Mouse (Mus musculus): ENCODE data around the gene Gpr179. TPM values are rescaled to one million over a fixed set of nuclear protein-coding genes. Genes with fewer than 3 reads are reported as not detected.
"Not testable (repeated sequence)": the region's sequence is repeated elsewhere in the genome, so short reads cannot be mapped to it uniquely, and the experiment has no call there.

Gene Gpr179
- polyA plus RNA-seq, 1 experiment from 2014 or later: 0.04 TPM

DNA sequence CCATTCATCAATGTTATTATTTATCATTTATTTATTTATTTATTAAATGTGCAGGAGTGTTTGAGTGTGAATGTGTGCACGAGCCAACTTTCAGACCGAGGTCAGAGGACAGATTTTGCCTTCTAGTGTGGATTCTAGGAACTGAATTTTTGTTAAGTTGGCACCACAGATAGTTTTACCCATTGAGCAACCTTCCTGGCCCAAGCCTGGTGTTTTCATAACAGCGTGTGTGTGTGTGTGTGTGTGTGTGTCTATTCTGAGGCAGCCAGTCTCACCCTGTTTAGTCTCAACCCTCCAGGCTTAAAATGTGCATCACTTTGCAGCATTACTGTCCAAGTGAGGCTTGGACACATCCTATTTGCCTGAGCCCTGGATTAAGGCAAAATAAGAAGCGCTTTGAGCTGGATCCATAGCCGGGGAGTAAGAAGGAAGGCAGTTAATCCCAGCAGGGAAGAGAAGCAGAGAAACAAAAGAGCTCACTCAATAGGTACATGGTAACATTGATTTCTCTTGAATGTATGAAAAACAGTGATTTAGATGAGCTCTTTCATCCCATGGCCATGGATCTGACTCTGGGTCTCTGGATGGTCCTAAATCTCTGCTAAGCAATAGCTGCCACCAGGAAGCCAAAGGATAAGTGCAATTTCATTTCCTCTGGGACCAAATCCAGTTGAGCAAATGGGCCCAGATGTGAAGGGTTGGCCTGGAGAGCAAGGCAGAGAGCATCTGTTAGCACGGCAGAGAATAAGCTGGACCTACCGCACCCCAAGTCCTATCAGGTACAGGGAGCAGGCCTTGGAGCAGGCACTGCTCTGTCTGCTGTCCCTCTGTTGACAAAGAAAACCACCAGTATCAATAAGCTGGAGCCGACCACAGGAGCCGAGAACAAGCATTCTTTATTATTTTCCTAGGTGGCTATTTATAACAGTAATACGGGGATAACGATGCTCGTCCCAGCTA is 20.4 kb downstream of the Gpr179 start:
- Histone ChIP-seq H3K27me3 (ENCODE audit: insufficient read depth, poor library complexity, severe bottlenecking) (peaks cover 22% of the 10 kb centered on the region), H3K36me3 (peaks cover 40% of the 10 kb centered on the region), H3K9me3 (no peaks in the 10 kb centered on the region), H3K27ac (no peak overlapping the region), H3K4me1 (peaks cover 14% of the 10 kb centered on the region), H3K4me3 (no peak overlapping the region)
- peak; percentile 36 for DNase-seq (ENCODE audit: low spot score)
- 87% methylated on average over 12 of the region's 12 CpGs for WGBS

DNA sequence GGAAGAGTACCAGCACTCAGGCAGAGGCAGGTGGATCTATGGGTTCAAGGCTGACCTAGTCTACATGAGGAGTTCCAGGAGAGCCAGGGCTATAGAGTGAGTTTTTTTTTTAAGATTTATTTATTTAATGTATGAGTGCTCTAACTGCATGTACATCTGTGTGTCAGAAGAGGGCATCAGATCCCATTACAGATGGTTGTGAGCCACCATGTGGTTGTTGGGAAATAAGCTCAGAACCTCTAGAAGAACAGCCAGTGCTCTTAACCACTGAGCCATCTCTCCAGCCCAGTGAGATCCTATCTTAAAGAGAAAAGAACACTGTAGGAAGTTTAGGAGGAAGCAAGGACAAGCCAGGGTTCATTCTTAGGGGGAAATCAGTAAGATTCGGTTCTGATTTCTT is 21.6 kb downstream of the Gpr179 start:
- Histone ChIP-seq H3K9me3 (no peaks in the 10 kb centered on the region), H3K27ac (no peak overlapping the region), H3K4me3 (no peak overlapping the region), H3K4me1 (peaks cover 13% of the 10 kb centered on the region; the same call in 1 of the 2 replicates), H3K36me3 (peaks cover 52% of the 10 kb centered on the region), H3K27me3 (ENCODE audit: insufficient read depth, poor library complexity, severe bottlenecking) (peaks cover 10% of the 10 kb centered on the region)
- no peak for DNase-seq (ENCODE audit: low spot score)
- 89% methylated on average over 1 of the region's 1 CpGs for WGBS

DNA sequence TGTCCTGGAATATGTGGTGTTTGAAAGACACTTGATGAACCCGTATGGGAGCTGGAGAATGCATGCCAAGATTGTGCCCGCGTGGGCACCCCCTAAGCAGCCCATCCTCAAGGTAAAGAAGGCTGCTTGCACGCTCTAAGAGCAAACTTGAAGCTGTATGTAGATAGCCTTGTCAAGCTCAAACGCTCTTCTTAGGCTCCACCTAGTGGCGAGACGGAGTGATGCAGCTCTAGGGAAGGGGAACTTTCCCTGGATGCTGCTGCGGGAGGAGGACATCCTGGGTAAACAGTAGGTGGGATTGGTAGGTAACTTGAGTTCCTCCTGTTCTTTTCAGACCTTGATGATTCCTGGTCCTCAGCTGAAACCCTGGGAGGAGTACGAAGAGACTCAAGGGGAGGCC is 23.7 kb downstream of the Gpr179 start:
- Histone ChIP-seq H3K27ac (no peak overlapping the region), H3K27me3 (ENCODE audit: insufficient read depth, poor library complexity, severe bottlenecking) (no peaks in the 10 kb centered on the region), H3K9me3 (no peaks in the 10 kb centered on the region), H3K4me1 (0 out of 2 replicates have a peak, but pooled peaks cover 6% of the 10 kb centered on the region), H3K36me3 (peaks cover 70% of the 10 kb centered on the region), H3K4me3 (no peak overlapping the region)
- 25% methylated on average over 9 of the region's 9 CpGs for WGBS
- DNase-seq (ENCODE audit: low spot score): no peak

DNA sequence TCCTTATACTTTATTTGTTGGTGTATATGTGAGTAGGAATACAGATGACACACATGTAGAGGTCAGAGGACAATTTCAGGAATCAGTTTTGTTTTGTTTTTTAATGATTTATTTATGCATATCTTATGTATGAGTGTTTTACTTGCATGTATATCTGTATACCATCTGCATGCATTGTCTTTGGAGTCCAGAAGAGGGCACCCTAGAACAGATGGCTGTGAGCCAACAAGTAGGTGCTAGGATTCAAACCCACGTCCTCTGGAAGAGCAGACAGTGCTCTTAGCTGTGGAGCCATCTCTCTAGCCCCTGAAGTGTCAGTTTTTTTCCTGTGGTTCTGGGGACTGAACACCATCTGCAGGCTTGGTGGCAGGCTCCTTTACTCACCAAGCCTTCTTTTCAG is 26.7 kb downstream of the Gpr179 start:
- peaks cover 85% of the 10 kb centered on the region for H3K36me3 ChIP-seq
- no peak overlapping the region for H3K4me3 ChIP-seq
- no peaks in the 10 kb centered on the region for H3K4me1 ChIP-seq
- no peaks in the 10 kb centered on the region for H3K27me3 ChIP-seq (ENCODE audit: insufficient read depth, poor library complexity, severe bottlenecking)
- 76% methylated on average over 1 of the region's 1 CpGs for WGBS
- H3K27ac ChIP-seq: no peak overlapping the region
- no peaks in the 10 kb centered on the region for H3K9me3 ChIP-seq
- DNase-seq (ENCODE audit: low spot score): no peak

GRCm38 (mm10) chr11:97321894-97322600 is 29.8 kb downstream of the Gpr179 start:
- WGBS: 84% methylated on average over 8 of the region's 8 CpGs
- not testable (repeated sequence) for H3K4me1 ChIP-seq; DNase-seq (ENCODE audit: low spot score); H3K27me3 ChIP-seq (ENCODE audit: insufficient read depth, poor library complexity, severe bottlenecking); H3K9me3 ChIP-seq; H3K4me3 ChIP-seq; H3K27ac ChIP-seq
- H3K36me3 ChIP-seq: peaks cover 81% of the 10 kb centered on the region

GRCm38 (mm10) chr11:97321197-97321596 is 30.7 kb downstream of the Gpr179 start:
- Histone ChIP-seq H3K4me1 (peaks cover 7% of the 10 kb centered on the region; the same call in 1 of the 2 replicates), H3K9me3 (no peaks in the 10 kb centered on the region), H3K4me3 (no peak overlapping the region), H3K27ac (no peak overlapping the region), H3K36me3 (peaks cover 73% of the 10 kb centered on the region), H3K27me3 (ENCODE audit: insufficient read depth, poor library complexity, severe bottlenecking) (no peaks in the 10 kb centered on the region)
- WGBS: 91% methylated on average over 8 of the region's 8 CpGs
- no peak for DNase-seq (ENCODE audit: low spot score)

DNA sequence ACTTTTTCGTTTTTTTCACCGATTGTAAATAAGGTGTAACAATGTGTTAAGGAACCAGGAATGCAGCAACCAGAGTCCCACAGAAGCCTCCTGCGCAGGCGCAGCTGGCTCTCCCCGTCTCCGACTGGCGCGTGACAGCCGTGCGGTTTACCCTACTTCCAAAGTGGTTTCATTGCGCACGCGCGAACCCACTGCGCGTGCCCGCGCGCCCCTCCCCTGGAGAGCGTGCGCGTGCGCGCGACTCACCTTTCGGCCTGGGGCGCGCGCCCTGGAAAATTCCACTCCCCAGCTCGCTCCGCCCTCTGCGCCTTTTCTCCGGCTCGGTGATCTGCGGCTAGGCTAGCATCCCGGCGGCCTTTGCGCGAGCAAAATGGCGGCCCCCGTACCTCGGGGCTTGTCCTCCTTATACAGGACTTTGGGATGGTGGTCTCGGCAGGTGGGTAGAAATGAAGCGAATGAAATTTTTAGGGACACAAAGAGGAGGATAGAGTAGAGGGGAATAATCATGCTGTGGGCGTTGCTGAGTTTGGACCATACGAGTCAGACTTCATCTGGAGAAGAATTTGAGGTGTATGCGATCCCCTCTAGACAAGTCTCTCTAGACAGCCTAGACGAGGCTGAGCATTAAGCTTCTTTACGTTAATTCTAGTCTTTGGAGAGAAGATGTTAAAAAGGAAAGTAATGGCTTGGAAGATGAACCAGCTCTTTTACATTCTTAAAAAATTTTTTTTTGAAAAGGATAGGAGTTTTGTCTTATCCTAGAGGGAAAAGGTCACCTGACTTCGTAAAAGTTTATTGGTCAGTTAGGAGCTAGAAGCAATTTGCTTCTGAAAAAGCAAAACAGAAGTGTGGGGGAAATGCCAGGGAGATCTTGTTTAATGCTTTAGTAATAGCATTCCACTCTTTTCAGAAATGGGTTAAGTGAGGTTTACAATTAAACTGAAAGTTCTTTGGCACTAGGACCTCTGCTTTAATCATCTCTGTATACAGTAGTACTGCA is 36.1 kb downstream of the Gpr179 start, which contains the start of gene Mrpl45:
Gene Mrpl45 (plus strand): TSS at position 213 of the 1,000 bp plus-strand sequence.
- H3K9me3 ChIP-seq: no peaks in the 10 kb centered on the region
- H3K27ac ChIP-seq: peak within 1 kb of the TSS; percentile 90
- WGBS: under 1% methylated on average over 50 of the region's 50 CpGs
- H3K4me3 ChIP-seq: peak within 1 kb of the TSS; percentile 68
- H3K4me1 ChIP-seq: peaks cover 17% of the 10 kb centered on the region
- H3K27me3 ChIP-seq (ENCODE audit: insufficient read depth, poor library complexity, severe bottlenecking): no peaks in the 10 kb centered on the region
- H3K36me3 ChIP-seq: peaks cover 30% of the 10 kb centered on the region; the same call in 1 of the 2 replicates
- DNase-seq (ENCODE audit: low spot score): peak; percentile 98

DNA sequence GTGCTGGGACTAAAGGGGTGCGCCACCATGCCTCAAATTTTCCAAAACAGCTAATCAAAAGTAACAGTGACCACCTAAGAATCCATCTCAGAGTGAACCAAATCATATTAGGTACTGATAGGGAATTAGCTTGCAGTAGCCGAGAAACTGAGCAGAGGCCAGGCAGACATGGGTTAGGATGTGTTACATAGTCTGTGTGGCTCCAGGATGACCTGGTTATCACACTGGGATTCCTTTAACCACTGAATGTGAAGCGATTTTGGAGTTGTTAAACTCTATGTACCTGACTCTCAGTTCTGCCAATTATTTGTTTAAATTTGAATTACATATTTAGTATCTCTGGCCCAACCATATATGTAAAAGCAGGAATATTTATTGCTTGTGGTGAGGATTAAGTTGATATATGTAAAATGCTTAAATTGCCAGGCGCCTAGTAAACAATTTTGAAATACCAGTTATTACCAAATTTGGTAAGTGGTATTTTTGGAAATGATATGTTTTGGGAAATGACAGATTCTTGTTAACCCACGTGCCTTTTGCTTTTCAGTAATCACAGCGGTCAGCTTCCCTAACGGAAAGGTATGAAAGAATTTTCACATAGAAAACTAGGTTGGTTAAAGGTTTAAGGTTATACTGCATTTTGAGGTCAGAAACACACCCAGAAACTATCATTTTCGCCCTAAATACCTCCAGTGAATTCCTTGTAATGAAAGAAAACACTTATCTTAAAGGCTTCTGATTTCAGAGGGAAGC is 37.0 kb downstream of the Gpr179 start:
- no peaks in the 10 kb centered on the region for H3K9me3 ChIP-seq
- 43% methylated on average over 8 of the region's 8 CpGs for WGBS
- peak overlapping the region; percentile 68 for H3K4me3 ChIP-seq
- no peak for DNase-seq (ENCODE audit: low spot score)
- H3K36me3 ChIP-seq: peaks cover 23% of the 10 kb centered on the region; the same call in 1 of the 2 replicates
- peak overlapping the region; percentile 90 for H3K27ac ChIP-seq
- no peaks in the 10 kb centered on the region for H3K27me3 ChIP-seq (ENCODE audit: insufficient read depth, poor library complexity, severe bottlenecking)
- H3K4me1 ChIP-seq: peaks cover 25% of the 10 kb centered on the region

DNA sequence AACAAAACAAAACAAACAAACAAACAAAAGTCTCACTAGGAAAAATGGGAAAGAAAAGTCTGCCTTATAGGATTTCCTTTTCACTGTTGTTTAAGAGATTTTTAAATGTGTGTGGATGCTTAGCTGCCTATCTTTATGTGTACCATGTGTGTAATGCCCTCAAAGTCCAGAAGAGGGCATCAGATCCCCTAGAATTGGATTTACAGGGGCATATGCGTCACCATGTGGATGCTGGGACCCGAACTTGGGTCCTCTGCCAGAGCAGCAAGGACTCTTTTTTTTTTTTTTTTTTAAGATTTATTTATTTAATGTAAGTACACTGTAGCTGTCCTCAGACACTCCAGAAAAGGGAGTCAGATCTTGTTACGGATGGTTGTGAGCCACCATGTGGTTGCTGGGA is 37.8 kb downstream of the Gpr179 start:
- H3K27ac ChIP-seq: no peak overlapping the region
- no peaks in the 10 kb centered on the region for H3K9me3 ChIP-seq
- H3K4me3 ChIP-seq: no peak overlapping the region
- DNase-seq (ENCODE audit: low spot score): no peak
- peaks cover 17% of the 10 kb centered on the region; the same call in 1 of the 2 replicates for H3K36me3 ChIP-seq
- no peaks in the 10 kb centered on the region for H3K27me3 ChIP-seq (ENCODE audit: insufficient read depth, poor library complexity, severe bottlenecking)
- 94% methylated on average over 3 of the region's 3 CpGs for WGBS
- peaks cover 33% of the 10 kb centered on the region for H3K4me1 ChIP-seq

- not testable (repeated sequence) for DNase-seq (ENCODE audit: low spot score); H3K36me3 ChIP-seq; H3K4me3 ChIP-seq; H3K27me3 ChIP-seq (ENCODE audit: insufficient read depth, poor library complexity, severe bottlenecking); H3K27ac ChIP-seq; H3K9me3 ChIP-seq
- 77% methylated on average over 1 of the region's 1 CpGs for WGBS
- peaks cover 33% of the 10 kb centered on the region for H3K4me1 ChIP-seq
Measured at GRCm38 (mm10) chr11:97312871-97313270, 39.0 kb downstream of the Gpr179 start.

DNA sequence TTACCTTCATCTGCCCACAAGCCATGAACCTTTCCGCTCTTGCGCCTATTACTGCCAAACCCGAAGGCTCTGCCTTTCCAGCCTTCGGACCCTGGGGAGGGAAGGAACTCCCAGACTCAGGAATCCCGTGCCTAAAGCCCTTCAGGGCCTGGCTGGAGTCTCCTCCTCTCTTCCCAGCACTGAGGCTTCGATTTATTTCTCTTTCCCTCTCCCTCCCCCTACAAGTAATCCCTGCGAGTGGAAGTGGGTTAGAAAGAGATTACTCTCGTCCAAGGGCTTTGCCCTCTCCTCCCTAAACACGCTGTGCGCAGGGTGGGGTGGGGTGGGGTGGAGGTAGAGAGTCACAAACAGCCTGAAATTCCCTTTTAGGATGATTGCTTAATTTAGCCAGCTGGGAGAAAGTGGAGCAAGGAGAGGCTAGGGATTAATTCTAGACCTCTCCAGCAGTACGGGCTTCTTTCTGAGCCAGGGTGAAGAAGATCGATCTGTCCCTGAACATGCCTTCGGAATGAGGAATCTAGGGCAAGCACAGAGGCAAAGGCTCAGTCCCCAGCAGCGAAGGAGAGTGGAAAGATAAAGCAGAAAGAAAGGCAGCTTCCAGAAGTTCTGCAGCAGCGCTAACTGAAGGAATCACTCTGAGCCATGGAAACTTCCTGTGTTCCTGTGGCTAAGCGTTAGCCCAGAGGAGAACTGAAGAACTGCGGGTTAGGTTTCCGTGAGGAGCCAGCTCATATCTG is 40.8 kb downstream of the Gpr179 start:
- Histone ChIP-seq H3K4me3 (peak overlapping the region; percentile 61), H3K9me3 (no peaks in the 10 kb centered on the region), H3K36me3 (0 out of 2 replicates have a peak, but pooled peaks cover 3% of the 10 kb centered on the region), H3K27ac (peak overlapping the region; percentile 76), H3K27me3 (ENCODE audit: insufficient read depth, poor library complexity, severe bottlenecking) (no peaks in the 10 kb centered on the region), H3K4me1 (peaks cover 25% of the 10 kb centered on the region)
- DNase-seq (ENCODE audit: low spot score): no peak
- 1% methylated on average over 18 of the region's 18 CpGs for WGBS

All from heart, embryonic 10.5 days (tissue).